12 mouse cellular contexts compared by ENCODE assay signal in the genomic region with DNA sequence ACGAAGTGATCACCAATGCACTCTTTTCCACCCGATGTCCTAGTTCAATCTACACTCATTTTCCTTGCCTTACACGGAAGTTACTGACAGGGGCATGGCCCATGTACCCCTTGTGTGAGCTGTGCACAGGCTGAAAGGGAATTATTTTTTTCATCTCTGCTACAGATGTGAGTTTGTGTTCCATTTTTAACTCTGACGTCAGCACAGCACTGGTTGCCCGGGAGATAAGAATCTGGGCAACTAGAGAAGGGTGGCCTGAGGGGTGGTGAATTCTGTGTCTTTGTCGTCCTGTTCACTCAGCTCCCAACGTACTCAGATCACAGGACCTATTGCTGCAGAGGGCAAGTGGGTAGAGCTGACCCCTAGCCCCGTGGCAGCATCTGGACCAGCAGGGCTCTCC. TPM values are rescaled to one million over a fixed set of nuclear protein-coding genes. Genes with fewer than 3 reads are reported as not detected.
DNase-seq lines count a peak whose midpoint lies in the region; ATAC-seq lines count a peak whose summit lies in the region.
"Had no signal": no experiment of that assay in that cellular context is flagged by ENCODE, and none has a peak within 500 bp of the region (broad histone marks: within the 10 kb centered on the region; RNA-seq: fewer than 3 reads in every experiment).

No protein-coding gene starts in this region.

- no peak overlapping the region for H3K4me2 ChIP-seq in heart, embryonic 11.5 days
- H3K4me2 ChIP-seq: heart, embryonic 13.5 days; intestine, embryonic 15.5 days; midbrain, embryonic 12.5 days had no signal

- no peak overlapping the region for H3K27ac ChIP-seq in heart, embryonic 11.5 days (ENCODE audit: low read depth, low read length)
- H3K27ac ChIP-seq: heart, embryonic 13.5 days; intestine, embryonic 15.5 days; midbrain, embryonic 12.5 days had no signal

- intact Hi-C loops in heart, postnatal 25 days (cut with DNase I), result loop anchor here (5.0 kb wide), 1 partner anchor 37 kb away; no protein-coding TSS in a partner anchor

- H3K4me1 ChIP-seq in heart, embryonic 11.5 days (ENCODE audit: control insufficient read depth, insufficient read depth, low read length), result no peaks in the 10 kb centered on the region
- H3K4me1 ChIP-seq: intestine, embryonic 15.5 days; midbrain, embryonic 12.5 days had no signal

- H3K36me3 ChIP-seq in heart, embryonic 11.5 days (ENCODE audit: control insufficient read depth, insufficient read depth, low read length), result no peaks in the 10 kb centered on the region
- H3K36me3 ChIP-seq: heart, embryonic 13.5 days; intestine, embryonic 15.5 days; midbrain, embryonic 12.5 days had no signal

- no peak overlapping the region for H3K4me3 ChIP-seq in heart, embryonic 11.5 days (ENCODE audit: low read depth, low read length)
- H3K4me3 ChIP-seq: heart, embryonic 13.5 days; intestine, embryonic 15.5 days; midbrain, embryonic 12.5 days had no signal

- no peak for DNase-seq in heart, postnatal 25 days (ENCODE audit: low spot score)
- DNase-seq in retina, adult 2 months (ENCODE audit: low read depth, low spot score), result peak; percentile 29
- DNase-seq in retina, embryonic 14.5 days (ENCODE audit: low spot score), result no peak
- peak; percentile 20 for DNase-seq in R1 (ENCODE audit: low read depth, low spot score)
- DNase-seq in naive thymus-derived CD4-positive, alpha-beta T cell, adult 2 months (ENCODE audit: low read depth), result peak; percentile 38
- DNase-seq in cerebellum, postnatal 36 days, result no peak
- DNase-seq in left cerebral cortex, adult 9 months (ENCODE audit: low spot score in 2 of 2), result no peak
- DNase-seq: layer of hippocampus, adult 9-11 months had no signal

- no peaks in the 10 kb centered on the region for H3K9me3 ChIP-seq in heart, embryonic 11.5 days (replicated peaks; ENCODE audit: control insufficient read depth, low read length)
- H3K9me3 ChIP-seq: heart, embryonic 13.5 days; intestine, embryonic 15.5 days; midbrain, embryonic 12.5 days had no signal

- H3K9ac ChIP-seq in heart, embryonic 11.5 days (ENCODE audit: low read depth, low read length), result no peak overlapping the region
- H3K9ac ChIP-seq: heart, embryonic 13.5 days; intestine, embryonic 15.5 days; midbrain, embryonic 12.5 days had no signal

- H3K27me3 ChIP-seq in heart, embryonic 11.5 days (ENCODE audit: control insufficient read depth, insufficient read depth, low read length), result no peaks in the 10 kb centered on the region
- H3K27me3 ChIP-seq: heart, embryonic 13.5 days; intestine, embryonic 15.5 days; midbrain, embryonic 12.5 days had no signal

- WGBS in heart, embryonic 11.5 days (ENCODE audit: insufficient replicate concordance), result 51% methylated on average over 8 of the region's 8 CpGs

- ATAC-seq in heart, embryonic 11.5 days (replicated peaks; ENCODE audit: insufficient number of reproducible peaks, low FRiP score, low TSS enrichment), result 0 out of 2 replicates have a peak, but pooled peaks have one; percentile 16
- ATAC-seq: intestine, embryonic 15.5 days had no signal

RNA-seq across cellular contexts. Expression of a gene that starts 43.9 kb away (rescaled TPM):
- 58.4 and 59.4 TPM in 2 replicates for polyA plus RNA-seq in heart, embryonic 11.5 days (2014; fragmentation: Nextera tagmentation; extraction: Ambion mirVana)
- 10 to 100 TPM; 13.9 to 18.5 TPM for total RNA-seq in heart, postnatal 25 days (2021)

RNA-seq across cellular contexts. Expression of a gene that starts 45.8 kb away (rescaled TPM):
- 110 and 122 TPM in 2 replicates for polyA plus RNA-seq in heart, embryonic 11.5 days (2014; fragmentation: Nextera tagmentation; extraction: Ambion mirVana)
- 10 to 100 TPM; 22.3 to 22.6 TPM for total RNA-seq in heart, postnatal 25 days (2021)

Comparison
In these comparisons a context has a peak if more than half of its experiments do, and no peak if none do; other contexts are left out.
1. DNase-seq: peak in retina, adult 2 months (single experiment), R1 (single experiment) and naive thymus-derived CD4-positive, alpha-beta T cell, adult 2 months (single experiment); none in heart, postnatal 25 days (single experiment), retina, embryonic 14.5 days (single experiment), cerebellum, postnatal 36 days (0 of 2) and left cerebral cortex, adult 9 months (0 of 2).